Mouse (Mus musculus) telencephalon, adult 2 months (tissue): ENCODE measurements at regions not wholly inside any gene's neighbourhood (a gene's known extent, or its start where the extent isn't known, plus 50 kb on each side); places are given as distances from the start of the nearest gene placed in this dataset.

ENCODE experiments used
- DNase-seq: peaks from one replicate; pipeline ENCODE4 v3.0.0-alpha.2; 2011; ENCODE audit warnings: low read depth, low spot score

DNA sequence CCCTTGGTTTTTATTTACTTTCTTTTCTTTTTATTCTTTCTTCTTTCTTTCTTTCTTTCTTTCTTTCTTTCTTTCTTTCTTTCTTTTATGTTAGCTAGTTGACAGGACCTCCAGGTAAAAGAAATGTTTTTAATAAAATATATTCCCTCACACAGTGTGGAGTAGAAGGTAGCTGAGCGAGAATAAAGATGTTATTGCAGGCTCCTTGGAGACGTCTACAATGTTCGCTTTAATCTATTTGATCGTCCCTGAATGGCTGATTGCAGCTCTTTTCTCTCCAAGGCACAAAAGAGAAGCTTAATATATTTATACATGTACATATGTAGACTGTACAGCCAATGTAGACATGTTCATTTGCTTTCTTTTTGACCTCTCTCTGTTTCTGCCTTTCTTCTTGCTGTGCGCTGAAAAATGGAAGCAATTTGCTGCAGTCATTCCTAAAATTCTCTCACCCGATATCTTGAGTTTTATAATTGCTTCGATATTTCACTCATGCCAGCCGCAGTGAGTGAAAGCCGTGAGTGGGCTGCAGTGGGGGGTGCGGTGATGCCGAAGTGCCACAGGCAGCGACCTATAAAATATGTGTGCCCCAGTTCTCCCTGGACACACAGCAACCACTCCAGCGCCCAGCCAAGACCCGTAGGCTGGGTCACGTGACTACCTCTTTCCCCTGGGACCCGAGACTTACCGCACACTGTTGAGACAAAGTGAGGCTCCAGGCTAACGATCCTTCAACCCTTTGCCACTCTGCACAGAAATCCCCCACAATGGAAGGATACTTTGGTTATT, 237.9 kb upstream of the Arglu1 start:
- no peak for DNase-seq

DNA sequence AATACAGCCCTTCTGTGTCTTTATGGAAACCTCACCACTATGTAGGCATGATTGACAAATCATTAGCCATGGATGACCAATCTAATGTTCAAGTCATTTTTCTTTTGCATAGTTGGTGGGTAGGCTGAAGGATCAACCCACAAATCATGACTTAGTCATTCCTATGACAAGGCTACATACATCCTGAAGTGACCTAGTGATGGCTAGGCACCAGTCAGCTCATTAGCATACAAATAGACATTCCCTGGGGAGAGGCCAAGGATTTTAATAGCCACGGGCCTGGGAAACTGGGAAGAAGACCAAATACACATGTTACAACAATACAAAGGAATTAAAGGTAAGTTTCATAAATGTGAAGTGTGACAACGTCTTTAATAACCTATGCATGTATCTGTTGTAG, 231.1 kb upstream of the Arglu1 start:
- no peak for DNase-seq

DNA sequence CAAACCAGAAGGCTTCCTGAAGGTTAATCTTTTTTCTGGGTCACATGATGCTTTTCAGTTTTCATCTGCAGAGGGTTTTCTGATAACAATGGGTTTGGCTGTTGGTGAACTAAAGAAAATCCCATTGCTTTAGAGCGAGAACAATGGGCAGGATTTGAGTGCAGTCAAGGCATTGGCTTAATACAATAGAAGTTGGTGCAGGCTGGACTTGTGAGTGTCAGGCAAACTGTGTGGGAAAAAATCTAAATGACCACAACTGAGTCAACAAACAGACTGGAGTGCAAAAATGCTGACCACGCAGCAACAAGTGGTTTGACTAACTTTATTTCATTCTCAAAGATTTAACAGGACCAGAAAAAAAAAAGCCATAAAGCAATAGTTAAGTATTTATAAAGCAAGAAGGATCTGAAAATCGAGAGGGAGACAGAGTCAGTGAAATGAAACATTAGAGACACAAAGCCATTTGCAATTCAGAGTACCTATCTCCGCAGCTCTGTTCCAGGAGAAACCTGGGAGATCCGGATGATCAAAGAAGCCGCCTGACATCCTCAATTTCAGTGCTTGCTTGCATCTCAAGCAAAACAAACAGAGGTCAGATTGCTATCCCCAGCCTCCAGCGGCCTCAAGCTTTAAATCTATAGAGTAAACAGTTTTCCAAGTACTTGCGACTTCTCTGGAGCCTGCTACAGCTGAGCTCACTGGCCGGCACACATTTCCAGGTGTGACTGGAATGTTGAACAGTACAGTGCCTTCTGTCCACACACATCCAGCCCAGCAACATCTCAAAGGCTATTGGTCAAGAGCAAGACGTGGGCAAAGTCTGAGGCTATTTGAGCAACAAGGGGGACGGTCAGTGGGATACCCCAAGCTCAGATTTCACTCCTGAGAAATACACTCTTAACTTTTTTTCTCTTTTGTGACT, 229.5 kb upstream of the Arglu1 start:
- no peak for DNase-seq

DNA sequence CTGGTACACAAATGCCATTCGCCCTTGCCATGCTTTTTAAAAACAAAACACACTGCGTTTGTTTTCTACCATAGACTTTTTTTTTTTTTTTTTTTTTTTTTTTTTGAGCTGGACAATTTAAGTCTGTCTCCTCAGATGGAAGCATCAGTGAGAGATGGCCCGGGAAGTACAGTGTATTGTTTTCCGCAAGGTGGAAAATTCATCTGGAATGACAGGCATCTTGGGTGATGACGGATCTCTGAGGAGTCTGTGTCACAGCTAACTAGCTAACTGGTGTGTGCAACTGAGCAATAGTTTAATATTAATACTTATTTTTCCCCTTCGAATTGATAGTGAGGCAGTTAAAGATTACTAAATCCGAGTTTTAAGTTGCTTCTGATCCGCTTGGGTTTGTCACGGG, 228.7 kb upstream of the Arglu1 start:
- no peak for DNase-seq

DNA sequence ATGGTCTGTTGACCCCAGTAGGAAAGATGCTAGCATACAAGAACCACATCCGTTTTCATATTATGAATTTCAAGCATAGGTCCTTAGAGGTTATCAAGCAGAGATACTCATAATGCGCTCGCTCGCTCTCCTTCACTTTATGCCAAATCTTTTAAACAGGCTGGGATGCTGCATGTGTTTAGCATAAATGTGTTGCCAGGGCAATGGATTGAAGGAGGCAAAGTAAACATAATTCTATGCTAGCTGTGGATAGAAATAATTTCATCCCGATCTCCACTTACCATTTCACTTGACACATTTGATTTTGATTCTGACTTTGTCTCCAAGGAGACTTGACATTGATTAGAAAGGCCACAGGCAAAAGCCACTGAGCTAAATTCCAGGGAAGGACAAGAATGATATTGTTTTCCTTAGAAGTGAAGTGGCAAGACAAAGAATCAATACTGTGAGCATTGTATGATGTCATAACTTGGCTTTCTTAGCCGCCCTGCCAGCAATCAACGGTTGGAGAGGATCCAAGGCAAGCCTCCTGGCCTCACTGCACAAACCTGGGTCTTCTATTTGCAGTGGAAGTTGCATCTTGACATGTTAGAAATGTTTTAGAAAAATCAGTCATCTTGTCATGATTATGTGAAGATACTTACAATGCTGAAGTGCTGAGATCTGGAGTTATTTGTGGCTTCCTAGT, 217.3 kb upstream of the Arglu1 start:
- no peak for DNase-seq

DNA sequence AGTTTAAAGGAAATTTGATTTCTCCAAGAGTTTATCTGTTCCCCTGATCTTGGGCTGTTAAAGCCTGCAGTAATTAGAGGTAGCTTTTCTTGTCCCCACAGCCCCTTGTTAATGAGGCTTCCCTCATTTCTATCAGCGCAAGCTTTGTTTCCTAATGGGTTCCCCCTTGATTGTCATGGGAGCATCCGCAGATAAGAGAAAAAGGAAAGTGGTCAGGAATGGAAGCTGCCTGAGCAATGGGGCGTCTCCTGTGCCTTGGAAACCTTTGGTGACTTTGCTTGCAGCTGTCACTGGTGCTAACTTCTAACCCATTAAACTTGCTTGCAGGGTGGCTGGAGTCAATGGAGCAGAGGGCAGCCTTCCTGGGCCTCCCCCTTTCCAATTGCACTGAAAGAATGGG, 202.7 kb upstream of the Arglu1 start:
- DNase-seq: no peak

DNA sequence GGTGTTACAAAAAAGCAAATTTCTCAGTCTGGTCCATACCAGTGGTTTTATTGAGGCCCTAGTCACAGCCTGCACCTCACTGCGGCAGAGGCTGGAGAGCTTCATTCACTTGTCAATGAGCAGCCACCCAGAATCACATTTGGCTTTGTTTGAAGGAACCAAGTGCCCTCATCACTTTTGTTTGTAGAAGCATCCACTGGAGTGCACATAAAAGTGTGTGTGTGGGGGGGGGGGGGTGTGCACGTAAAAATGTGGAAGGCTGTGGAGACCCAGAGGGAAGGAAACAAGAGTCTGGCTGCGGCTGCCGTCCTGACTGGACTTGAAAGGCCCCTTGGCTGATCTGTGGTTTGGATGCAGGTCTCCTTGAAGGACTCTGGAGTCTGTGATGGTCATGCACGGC, 187.0 kb upstream of the Arglu1 start:
- no peak for DNase-seq

DNA sequence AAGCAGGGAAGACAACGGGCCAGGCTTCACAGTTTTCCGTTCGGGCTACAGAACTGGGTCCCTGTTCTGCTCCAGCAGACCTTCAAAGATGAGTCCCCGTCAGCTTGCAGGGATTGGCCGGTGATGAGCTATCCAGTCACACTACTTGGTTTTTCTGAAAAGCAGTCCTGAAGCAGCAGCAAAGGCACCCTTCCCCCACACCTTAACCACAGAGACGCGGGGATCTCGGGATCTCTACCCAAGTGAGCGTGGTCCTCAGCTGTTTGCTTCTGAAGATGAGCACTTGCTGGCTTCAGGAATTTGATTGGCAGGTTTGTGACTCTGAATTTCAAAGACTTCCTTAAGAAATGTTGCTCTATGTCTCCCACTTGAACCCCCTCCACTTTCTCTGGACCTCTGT, 186.6 kb upstream of the Arglu1 start:
- no peak for DNase-seq

DNA sequence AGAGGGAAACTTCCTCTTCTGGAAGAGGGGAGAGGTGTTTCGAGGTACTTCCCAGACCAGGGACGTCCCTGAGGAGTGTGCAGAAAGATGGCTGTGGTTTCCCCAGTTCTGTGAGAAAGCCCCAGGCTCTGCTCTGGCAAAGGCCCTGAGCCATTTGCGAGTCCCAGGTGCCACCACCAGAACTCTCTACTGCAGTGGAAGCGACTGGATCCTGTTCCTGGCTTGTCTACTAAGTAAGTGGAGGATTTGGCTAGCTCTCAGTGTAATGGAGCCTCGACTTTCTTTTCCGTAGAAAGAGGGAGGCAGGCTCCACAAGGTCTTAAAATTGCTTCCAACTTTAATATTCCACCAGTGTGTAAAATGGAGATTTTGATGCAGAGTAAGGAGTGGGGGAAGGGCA, 186.1 kb upstream of the Arglu1 start:
- no peak for DNase-seq

DNA sequence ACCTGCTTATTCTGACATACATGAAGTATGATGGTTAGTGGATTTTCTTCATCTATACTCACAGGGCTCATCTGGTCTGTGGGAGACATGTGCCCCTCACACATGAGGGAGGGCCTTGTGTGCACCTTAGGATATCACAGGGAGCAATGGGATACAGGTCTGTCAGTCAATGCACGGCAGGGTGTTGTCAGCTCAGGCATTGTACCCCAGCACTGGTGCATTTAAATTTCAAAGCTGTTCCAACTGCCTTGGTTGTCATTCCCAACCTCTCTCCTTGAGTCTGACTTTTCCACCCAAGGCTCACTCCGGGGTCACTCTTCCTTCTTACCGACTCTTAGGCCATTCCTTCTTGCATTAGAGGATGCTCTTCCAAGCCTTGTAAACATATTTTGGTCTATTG, 181.6 kb upstream of the Arglu1 start:
- no peak for DNase-seq

DNA sequence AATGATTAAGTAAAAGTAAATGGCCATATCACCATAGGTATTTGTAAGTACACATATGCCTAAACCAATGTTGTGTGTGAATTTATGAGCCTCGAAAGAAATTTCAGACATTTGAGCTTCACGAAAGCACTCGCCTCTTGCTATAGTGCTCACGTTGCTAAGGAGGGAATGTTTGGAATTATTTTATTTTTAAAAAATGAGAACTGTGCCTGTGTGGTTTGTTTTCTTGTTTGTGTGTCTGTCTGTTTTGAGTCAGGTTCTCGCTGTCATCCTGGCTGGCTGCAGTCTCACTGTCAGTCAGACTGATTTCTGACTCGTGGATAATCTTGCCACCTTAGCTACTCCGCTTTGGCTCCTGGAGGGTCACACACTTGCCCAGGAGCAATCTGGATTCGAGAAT, 180.7 kb upstream of the Arglu1 start:
- no peak for DNase-seq

DNA sequence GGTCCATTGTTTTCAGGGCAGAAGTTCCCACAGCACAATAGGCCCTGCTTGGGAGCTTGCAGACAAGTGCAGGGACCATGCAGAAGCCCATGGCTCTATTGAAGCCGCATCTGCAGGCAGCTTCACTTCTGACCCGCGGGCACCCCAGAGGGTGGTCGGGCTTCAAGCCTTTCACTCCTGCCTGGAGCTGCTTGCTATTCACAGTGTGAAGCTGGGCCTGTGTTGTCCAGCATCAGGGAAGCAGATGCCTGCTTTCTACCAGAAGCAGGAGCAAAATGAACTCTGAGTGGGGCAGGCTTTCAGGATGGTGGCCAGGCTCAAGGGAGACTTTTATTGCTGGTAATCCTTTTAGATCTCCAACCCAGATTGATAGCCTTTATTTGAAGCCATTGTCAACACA, 180.2 kb upstream of the Arglu1 start:
- no peak for DNase-seq

DNA sequence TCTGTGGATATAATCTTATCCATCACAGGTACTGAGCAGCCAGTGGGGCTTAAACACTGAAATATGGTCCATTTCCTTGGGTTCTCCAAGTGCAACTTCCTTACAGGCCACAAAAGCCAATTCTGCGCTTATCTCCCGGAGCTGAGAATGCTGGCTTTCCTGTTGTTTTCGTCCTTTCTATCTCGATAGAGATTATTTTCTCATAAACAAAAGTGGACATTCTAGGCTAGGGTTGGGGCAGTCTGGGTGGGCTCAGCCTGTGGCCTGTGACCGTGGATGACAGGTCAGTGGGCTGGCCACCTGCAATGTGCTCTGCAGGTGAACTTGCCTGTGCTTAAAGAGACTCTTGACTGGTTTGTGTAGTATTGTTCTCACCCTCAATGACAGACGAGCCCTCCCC, 179.0 kb upstream of the Arglu1 start:
- no peak for DNase-seq

DNA sequence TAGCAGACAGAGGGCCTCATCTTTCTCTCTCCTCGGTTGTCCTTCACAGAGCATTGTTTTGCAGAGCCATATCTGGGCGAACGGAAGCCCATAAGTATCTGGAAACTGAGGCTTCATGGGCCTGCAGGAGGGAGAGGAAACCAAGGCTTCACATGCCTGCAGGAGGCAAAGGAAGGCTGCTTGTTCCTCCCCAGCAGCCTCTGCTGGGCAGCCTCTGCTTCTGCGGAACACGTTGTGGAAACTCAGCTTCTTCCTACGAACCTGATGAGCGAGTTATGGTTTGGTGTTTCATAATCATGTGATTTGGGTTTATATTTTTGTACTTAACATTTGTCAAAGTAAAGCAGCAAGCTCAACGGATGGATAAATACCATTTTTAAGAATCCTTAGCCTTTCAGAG, 177.6 kb upstream of the Arglu1 start:
- DNase-seq: peak; percentile 13

DNA sequence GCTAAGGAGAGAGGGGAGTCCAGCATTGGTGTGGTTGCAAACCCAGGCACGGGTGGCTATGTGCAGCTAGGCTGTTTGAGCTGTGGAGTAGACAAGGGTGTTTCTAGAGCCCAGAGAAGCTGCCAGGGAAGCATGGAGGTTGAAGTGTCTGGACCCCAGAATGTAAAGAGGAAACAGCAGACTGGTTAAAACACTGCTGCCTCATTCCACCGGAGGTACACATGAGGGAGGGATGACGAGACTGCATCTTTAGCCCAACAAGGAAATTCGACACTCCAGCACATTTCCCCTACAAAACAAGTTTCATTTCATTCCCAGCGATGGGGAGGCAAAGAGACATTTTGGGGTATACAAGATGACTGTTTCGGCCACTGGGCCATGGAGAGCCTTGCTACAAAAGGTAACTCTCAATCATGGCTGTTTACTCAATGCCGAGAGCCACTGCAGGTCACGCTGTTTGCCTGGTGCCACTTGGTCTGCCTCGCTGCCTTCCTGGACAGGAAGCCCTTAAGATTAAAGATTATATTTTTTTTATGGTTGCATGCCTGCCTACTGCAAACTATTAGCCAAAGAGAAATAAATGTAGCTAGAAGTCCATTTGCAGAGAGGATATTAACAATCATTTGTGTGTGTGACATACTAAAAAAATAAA, 176.9 kb upstream of the Arglu1 start:
- no peak for DNase-seq

DNA sequence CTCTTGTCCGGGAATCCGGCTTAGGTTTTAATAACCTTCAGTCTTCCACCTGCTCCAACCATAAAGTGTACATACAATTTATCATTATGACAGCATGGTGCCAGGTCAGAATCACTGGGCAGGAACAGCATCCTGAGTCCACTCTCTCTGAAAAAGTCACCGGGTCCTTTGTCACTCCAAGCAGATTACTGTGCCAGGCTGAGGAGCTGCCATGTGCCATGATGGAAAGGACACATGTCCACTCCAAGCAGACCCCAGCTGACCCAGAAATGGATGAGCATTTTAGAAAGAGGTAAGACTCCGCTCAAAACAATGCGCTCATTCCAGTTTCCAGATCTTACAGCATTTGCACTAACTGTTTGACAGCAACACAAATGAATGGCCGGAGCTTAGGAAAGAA, 172.4 kb upstream of the Arglu1 start:
- DNase-seq: no peak

DNA sequence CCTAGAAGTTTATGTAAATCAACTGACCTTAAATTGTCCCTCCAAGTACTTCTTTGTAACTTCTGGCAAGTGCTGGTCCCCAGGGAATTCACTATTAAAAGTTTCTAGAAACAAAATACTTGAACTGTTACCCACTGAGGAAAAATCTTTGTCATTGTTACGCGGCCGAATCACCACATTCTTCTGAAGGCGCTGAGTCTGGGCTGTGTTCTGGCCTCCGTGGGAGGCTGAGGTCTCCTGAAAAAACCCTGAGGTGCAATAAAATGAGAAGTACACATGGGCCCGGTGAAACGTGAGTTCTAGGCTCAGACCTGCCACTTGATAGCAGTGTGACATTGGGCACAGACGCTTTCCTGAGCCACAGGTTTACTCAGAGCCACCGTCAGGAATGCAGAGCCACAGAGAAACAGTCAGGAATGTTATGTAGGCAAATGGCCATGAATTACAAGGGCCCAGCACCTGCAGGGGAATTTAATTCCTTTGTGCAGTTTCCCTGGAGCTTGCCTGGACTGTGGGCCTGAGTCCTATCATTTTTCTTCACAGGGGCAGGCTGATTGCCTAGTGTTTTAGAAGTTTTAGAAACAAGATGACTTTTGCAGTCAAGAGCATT, 171.1 kb upstream of the Arglu1 start:
- DNase-seq: no peak

DNA sequence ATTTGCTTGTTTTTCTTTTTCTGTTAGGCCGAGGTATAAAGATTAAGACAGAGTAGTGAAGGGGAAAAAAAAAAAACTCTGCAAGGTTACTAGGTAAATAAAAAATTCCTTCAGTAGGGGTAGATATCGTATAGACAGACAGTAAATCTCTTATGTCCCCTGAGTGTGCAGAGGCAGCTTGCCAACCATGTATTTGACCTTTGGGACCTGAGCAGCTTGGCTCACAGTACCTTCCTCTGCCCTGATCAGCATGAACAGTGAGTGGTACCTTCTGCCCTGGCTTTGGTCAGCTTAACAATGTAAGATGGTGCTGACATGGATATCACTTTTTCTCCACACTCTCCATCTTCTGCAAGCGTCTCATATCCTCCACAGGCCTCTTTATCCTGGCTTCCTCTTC, 168.3 kb upstream of the Arglu1 start:
- DNase-seq: no peak

DNA sequence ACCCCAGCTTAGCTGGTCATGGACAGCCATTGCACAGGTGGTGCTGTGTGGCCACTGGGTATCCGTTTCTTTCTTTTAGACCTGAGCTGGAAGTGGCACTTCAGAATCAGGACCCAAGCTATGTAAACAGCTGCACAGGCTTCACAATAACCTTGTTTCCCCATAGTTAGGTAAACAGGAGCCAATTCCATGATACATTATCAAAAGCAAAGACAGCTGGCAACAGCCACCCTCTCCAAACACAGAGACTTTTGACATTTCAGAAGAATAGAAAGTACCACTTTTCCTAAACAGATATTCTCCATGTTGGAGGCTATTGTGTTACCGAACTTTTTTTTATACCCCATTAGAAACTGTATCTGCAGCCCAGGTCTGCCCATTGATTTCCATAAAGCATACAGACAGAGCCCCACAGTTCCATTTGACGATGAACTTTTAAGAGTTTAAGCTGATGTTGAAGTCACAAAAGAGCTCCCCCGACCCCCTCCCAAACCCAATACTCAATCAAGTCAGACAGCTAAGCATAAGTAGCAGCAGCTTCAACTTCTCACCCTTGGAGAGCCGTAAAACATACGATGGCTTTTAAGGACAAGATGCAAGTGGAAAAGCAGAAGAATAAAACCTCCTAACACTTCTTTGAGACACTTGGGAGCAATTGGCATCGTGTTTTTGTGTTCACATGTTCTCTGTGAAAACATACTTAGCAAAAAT, 162.5 kb upstream of the Arglu1 start:
- DNase-seq: no peak

DNA sequence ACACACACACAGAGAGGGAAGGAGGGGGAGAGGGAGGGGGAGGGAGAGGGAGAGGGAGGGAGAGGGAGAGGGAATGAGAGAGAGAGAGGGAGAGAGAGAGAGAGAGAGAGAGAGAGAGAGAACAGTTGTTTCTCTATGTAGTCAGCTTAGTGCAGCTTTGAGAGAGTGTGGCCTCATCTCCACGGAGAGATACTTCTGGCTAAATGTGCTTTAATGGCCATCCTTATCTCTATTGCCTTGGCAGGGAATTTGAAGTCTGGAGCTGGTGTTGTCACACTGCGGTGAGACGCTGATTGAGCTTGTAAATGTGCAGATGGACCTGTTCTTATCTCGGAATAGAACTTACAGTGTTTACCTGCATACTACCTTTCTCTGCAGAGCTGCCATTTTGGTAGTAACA, 160.9 kb upstream of the Arglu1 start:
- DNase-seq: no peak

DNA sequence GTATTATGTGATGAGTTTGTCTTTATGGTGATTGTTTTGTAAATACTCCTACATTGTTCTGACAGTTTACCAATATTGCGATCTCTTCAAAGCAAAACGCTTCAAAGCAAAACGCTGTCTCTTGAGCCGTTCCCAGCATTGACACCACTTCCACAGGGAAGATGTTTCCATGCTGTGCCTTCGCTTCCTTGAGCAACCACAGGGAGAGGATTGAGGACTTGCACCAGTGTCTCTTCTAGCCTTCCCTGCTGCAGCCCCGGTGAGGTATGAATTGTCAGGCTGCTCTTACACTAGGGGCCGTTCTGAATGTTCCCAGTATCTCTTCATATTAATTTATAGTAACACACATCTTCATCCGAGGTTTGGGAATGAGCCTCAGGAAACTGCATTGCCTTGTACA, 160.4 kb upstream of the Arglu1 start:
- DNase-seq: no peak
